Mouse (Mus musculus) hindbrain, embryonic 15.5 days (tissue): ENCODE measurements around the gene Sgf29. TPM values are rescaled to one million over a fixed set of nuclear protein-coding genes. Genes with fewer than 3 reads are reported as not detected.
A peak's percentile ranks its signal among the peaks of the same experiment; 100 is the strongest.

Experiments used
- ATAC-seq: fragments of 200-750 bp; cut with Nextera tagmentation; 2 replicates; pipeline ENCODE4 v1.8.0; 2017; ENCODE audit warnings: low read depth, moderate number of reproducible peaks, moderate TSS enrichment; ENCODE audit not compliant: low FRiP score
- H3K27ac ChIP-seq: fragments of 300-500 bp; sonication (generic); replicated peaks from 2 replicates; pipeline ENCODE4 v1.5.1; 2015; ENCODE audit warnings: mild to moderate bottlenecking, inconsistent platforms
- H3K27me3 ChIP-seq: fragments of 300-500 bp; sonication (generic); 2 replicates; pipeline ENCODE4 v1.6.1; 2015; ENCODE audit warnings: control low read depth, inconsistent platforms
- H3K36me3 ChIP-seq: fragments of 300-500 bp; sonication (generic); 2 replicates; pipeline ENCODE4 v1.6.1; 2015; ENCODE audit warnings: control low read depth, inconsistent platforms
- H3K4me1 ChIP-seq: fragments of 300-500 bp; sonication (generic); replicated peaks from 2 replicates; pipeline ENCODE4 v1.6.1; 2015; ENCODE audit warnings: control low read depth, inconsistent platforms
- H3K4me2 ChIP-seq: fragments of 300-500 bp; sonication (generic); 2 replicates; pipeline ENCODE4 v1.6.1; 2015; ENCODE audit warnings: moderate library complexity, mild to moderate bottlenecking, inconsistent platforms
- H3K4me3 ChIP-seq: fragments of 300-500 bp; sonication (generic); 2 replicates; pipeline ENCODE4 v1.5.1; 2015; ENCODE audit warnings: mild to moderate bottlenecking, inconsistent platforms
- H3K9ac ChIP-seq: fragments of 300-500 bp; sonication (generic); 2 replicates; pipeline ENCODE4 v1.6.1; 2015; ENCODE audit warnings: inconsistent platforms
- H3K9me3 ChIP-seq: fragments of 300-500 bp; sonication (generic); 2 replicates; pipeline ENCODE4 v1.6.1; 2016; ENCODE audit warnings: control low read depth, inconsistent platforms
- WGBS: fragments of 180-500 bp; shearing (Covaris S2); methylation state at CpG from one replicate; pipeline ENCODE4 v1.1.7; 2015; 5-methylcytosine and 5-hydroxymethylcytosine counted together
- polyA plus RNA-seq: library from polyadenylated mRNA; unstranded; fragments of >200 nt; fragmentation: Nextera tagmentation; extraction: Ambion mirVana; gene quantifications from 2 replicates; pipeline ENCODE4 v1.2.1, GENCODE M21; 2015

The Sgf29 gene
- 58.7 and 61.0 TPM in 2 replicates for polyA plus RNA-seq

DNA sequence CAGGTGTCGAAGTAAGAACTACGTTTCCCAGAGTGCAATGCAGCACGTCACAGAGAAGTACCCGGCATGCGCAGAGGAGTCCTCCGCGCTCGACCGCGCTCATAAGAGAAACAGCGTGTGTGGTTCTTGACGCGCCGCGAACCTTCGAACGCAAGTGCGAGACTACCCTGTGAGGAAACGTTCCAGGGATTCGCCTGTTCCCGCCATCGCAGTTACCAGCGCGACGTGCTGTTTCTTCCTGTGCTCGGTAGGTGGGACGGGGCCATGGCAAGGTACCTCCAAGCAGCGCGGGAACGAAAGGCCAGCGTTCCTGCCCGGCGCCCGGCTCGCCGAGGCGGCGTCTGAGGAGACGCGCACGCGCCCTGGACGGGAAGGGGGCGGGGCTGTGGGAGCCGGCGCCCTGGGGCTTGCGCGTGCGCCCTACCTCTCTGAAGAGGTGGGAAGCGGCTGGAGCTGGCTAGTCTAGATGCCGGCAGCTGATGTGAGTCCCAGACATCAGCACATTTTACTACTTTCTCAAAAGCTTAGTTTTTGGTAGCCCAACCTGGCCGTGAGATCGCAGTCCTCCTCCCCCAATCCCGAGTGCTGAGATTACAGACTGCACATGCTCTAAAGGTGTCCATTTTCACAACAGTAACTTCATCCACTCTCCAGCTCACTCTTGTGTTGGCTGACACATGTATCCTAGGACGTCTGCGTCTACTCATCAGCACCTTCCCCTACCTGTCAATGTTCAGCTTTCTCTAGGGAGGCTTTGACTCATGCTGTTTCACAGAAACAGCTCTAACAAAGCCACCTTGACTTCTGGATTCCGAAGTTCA is at the start of gene Sgf29:
Sgf29 (plus strand) TSS at position 79 of the 821 bp plus-strand sequence.
- no peaks in the 10 kb centered on the region for H3K36me3 ChIP-seq

GRCm38 (mm10) chr7:126601896-126602295 is 47.2 kb upstream of the Sgf29 start:
- 43% methylated on average over 5 of the region's 5 CpGs for WGBS
- no peak for ATAC-seq
- Histone ChIP-seq H3K27ac (no peak overlapping the region), H3K27me3 (no peaks in the 10 kb centered on the region), H3K9ac (no peak overlapping the region), H3K4me2 (no peak overlapping the region), H3K36me3 (no peaks in the 10 kb centered on the region), H3K4me1 (no peaks in the 10 kb centered on the region), H3K4me3 (no peak overlapping the region), H3K9me3 (no peaks in the 10 kb centered on the region)

More for the DNA sequence above, at the start of gene Sgf29:
- peak within 1 kb of the TSS; percentile 93 for H3K27ac ChIP-seq
- ATAC-seq, result peak; percentile 98
- peak within 1 kb of the TSS; percentile 59 for H3K9ac ChIP-seq
- peaks cover 13% of the 10 kb centered on the region for H3K4me1 ChIP-seq
- peak within 1 kb of the TSS; percentile 67 for H3K4me2 ChIP-seq
- no peaks in the 10 kb centered on the region for H3K9me3 ChIP-seq
- peak within 1 kb of the TSS; percentile 56 for H3K4me3 ChIP-seq
- H3K27me3 ChIP-seq, result no peaks in the 10 kb centered on the region
- WGBS, result 1% methylated on average over 57 of the region's 57 CpGs

GRCm38 (mm10) chr7:126602650-126603049 is 46.5 kb upstream of the Sgf29 start:
- no peaks in the 10 kb centered on the region for H3K9me3 ChIP-seq
- no peaks in the 10 kb centered on the region for H3K36me3 ChIP-seq
- no peaks in the 10 kb centered on the region for H3K27me3 ChIP-seq
- ATAC-seq, result no peak
- no peak overlapping the region for H3K4me3 ChIP-seq
- 84% methylated on average over 3 of the region's 3 CpGs for whole genome bisulfite sequencing
- H3K27ac ChIP-seq, result no peak overlapping the region
- H3K4me1 ChIP-seq, result no peaks in the 10 kb centered on the region
- no peak overlapping the region for H3K9ac ChIP-seq
- H3K4me2 ChIP-seq, result no peak overlapping the region

DNA sequence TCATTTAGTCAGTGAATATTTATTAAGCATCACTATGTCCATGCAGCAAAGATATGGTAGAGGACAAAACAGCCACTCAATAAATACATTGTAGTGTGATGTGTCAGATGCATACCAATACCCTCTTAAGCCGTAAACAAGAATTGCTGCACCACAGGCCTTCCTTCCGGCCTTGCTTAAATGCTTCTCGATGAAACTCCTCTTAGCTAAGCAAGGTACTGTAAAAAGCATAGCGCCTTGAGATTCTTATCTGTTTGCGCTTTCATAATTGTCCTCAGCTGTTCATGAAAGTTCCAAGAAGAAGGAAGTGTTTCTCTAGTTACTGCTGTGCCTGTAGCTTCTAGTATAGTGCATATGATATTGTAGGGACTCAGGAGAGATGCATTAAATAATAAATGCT is 42.5 kb upstream of the Sgf29 start:
- H3K36me3 ChIP-seq, result no peaks in the 10 kb centered on the region
- H3K27ac ChIP-seq, result no peak overlapping the region
- H3K27me3 ChIP-seq, result no peaks in the 10 kb centered on the region
- H3K4me2 ChIP-seq, result no peak overlapping the region
- no peak for ATAC-seq
- WGBS, result 89% methylated on average over 5 of the region's 5 CpGs
- no peak overlapping the region for H3K4me3 ChIP-seq
- no peak overlapping the region for H3K9ac ChIP-seq
- no peaks in the 10 kb centered on the region for H3K4me1 ChIP-seq
- no peaks in the 10 kb centered on the region for H3K9me3 ChIP-seq

- Histone ChIP-seq H3K36me3 (no peaks in the 10 kb centered on the region), H3K9me3 (no peaks in the 10 kb centered on the region), H3K27me3 (no peaks in the 10 kb centered on the region), H3K9ac (no peak overlapping the region), H3K4me3 (no peak overlapping the region), H3K4me1 (no peaks in the 10 kb centered on the region), H3K27ac (no peak overlapping the region), H3K4me2 (no peak overlapping the region)
- 86% methylated on average over 3 of the region's 3 CpGs for WGBS
- ATAC-seq, result no peak
These were observed 42.0 kb upstream of the Sgf29 start for GRCm38 (mm10) chr7:126607064-126607463.

GRCm38 (mm10) chr7:126607796-126608195 is 41.3 kb upstream of the Sgf29 start:
- no peaks in the 10 kb centered on the region for H3K4me1 ChIP-seq
- no peak overlapping the region for H3K4me3 ChIP-seq
- WGBS, result 88% methylated on average over 5 of the region's 5 CpGs
- no peak for ATAC-seq
- H3K9me3 ChIP-seq, result no peaks in the 10 kb centered on the region
- H3K4me2 ChIP-seq, result no peak overlapping the region
- H3K27me3 ChIP-seq, result no peaks in the 10 kb centered on the region
- H3K9ac ChIP-seq, result no peak overlapping the region
- H3K36me3 ChIP-seq, result no peaks in the 10 kb centered on the region
- H3K27ac ChIP-seq, result no peak overlapping the region

GRCm38 (mm10) chr7:126612736-126613135 is 36.4 kb upstream of the Sgf29 start:
- Histone ChIP-seq H3K9me3 (no peaks in the 10 kb centered on the region), H3K27me3 (no peaks in the 10 kb centered on the region), H3K27ac (no peak overlapping the region), H3K4me1 (no peaks in the 10 kb centered on the region), H3K4me3 (no peak overlapping the region), H3K36me3 (no peaks in the 10 kb centered on the region), H3K4me2 (no peak overlapping the region), H3K9ac (no peak overlapping the region)
- ATAC-seq, result no peak
- 78% methylated on average over 3 of the region's 3 CpGs for WGBS

GRCm38 (mm10) chr7:126616707-126617106 is 32.4 kb upstream of the Sgf29 start:
- H3K9ac ChIP-seq, result no peak overlapping the region
- no peaks in the 10 kb centered on the region for H3K36me3 ChIP-seq
- WGBS, result 68% methylated on average over 3 of the region's 3 CpGs
- no peaks in the 10 kb centered on the region for H3K27me3 ChIP-seq
- H3K9me3 ChIP-seq, result no peaks in the 10 kb centered on the region
- H3K27ac ChIP-seq, result no peak overlapping the region
- H3K4me2 ChIP-seq, result no peak overlapping the region
- no peak for ATAC-seq
- no peak overlapping the region for H3K4me3 ChIP-seq
- no peaks in the 10 kb centered on the region for H3K4me1 ChIP-seq

GRCm38 (mm10) chr7:126619559-126620275 is 29.4 kb upstream of the Sgf29 start:
- no peak overlapping the region for H3K4me2 ChIP-seq
- no peaks in the 10 kb centered on the region for H3K4me1 ChIP-seq
- H3K4me3 ChIP-seq, result no peak overlapping the region
- no peak overlapping the region for H3K27ac ChIP-seq
- H3K9ac ChIP-seq, result no peak overlapping the region
- no peaks in the 10 kb centered on the region for H3K36me3 ChIP-seq
- H3K27me3 ChIP-seq, result no peaks in the 10 kb centered on the region
- H3K9me3 ChIP-seq, result no peaks in the 10 kb centered on the region
- 83% methylated on average over 10 of the region's 10 CpGs for WGBS
- ATAC-seq, result no peak

DNA sequence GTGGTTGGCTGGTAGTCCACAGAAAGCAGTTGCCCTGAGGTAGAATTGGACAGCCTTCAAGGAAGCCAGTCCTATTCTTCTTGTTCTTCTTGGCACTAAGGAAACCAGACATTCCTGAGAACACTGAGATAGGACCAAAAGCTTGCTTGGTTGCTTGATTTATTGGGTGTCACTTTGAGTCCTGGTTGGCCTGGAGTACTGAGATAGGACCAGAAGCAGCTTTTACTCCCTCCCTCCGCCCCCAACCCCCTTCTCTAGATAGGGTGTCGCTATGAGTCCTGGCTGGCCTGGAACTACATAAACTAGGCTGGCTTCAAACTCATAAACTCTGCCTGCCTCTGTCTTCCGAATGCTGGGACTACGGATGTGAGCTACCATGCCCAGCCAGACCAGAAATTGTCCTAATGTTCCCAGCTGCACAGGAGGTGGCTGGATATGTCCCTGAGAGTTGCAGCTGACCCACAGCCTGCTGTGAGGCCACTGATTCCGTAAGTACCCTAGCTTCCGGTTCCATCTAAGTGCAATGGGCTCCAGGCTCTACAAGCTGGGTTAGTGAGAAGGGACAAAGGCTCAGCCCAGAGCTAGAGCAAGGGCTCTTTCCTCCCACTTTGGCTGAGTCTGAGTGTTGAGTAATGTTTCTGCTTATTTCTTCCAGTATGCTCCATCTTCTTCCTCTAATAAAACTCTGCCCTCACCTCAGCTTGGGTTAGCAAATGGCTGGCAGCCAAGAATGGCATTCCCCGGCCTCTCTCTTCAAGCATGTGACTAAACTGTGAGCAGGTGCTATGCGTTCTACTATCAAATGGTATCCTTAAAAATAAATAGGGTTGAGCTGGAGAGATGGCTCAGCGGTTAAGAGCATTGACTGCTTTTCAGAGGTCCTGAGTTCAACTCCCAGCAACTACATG is 27.4 kb upstream of the Sgf29 start:
- no peak overlapping the region for H3K4me3 ChIP-seq
- no peak overlapping the region for H3K4me2 ChIP-seq
- H3K4me1 ChIP-seq, result no peaks in the 10 kb centered on the region
- no peak for ATAC-seq
- no peaks in the 10 kb centered on the region for H3K36me3 ChIP-seq
- H3K9ac ChIP-seq, result no peak overlapping the region
- no peaks in the 10 kb centered on the region for H3K27me3 ChIP-seq
- WGBS, result 81% methylated on average over 9 of the region's 9 CpGs
- no peaks in the 10 kb centered on the region for H3K9me3 ChIP-seq
- no peak overlapping the region for H3K27ac ChIP-seq

GRCm38 (mm10) chr7:126623381-126623780 is 25.7 kb upstream of the Sgf29 start:
- 86% methylated on average over 1 of the region's 1 CpGs for WGBS

More at GRCm38 (mm10) chr7:126623381-126623780, 25.7 kb upstream of the Sgf29 start:
- Histone ChIP-seq H3K27ac (no peak overlapping the region), H3K27me3 (no peaks in the 10 kb centered on the region), H3K4me1 (no peaks in the 10 kb centered on the region), H3K4me2 (no peak overlapping the region), H3K36me3 (no peaks in the 10 kb centered on the region), H3K9me3 (no peaks in the 10 kb centered on the region), H3K9ac (no peak overlapping the region), H3K4me3 (no peak overlapping the region)
- no peak for ATAC-seq
